Mouse (Mus musculus) kidney, embryonic 16.5 days (tissue): ENCODE data around the gene Abhd12. TPM values are rescaled to one million over a fixed set of nuclear protein-coding genes. Genes with fewer than 3 reads are reported as not detected.
A peak's percentile ranks its signal among the peaks of the same experiment; 100 is the strongest.

Source experiments
- ATAC-seq: fragments of 200-750 bp; cut with Nextera tagmentation; 2 replicates; pipeline ENCODE4 v1.8.0; 2017; ENCODE audit warnings: moderate TSS enrichment; ENCODE audit not compliant: low FRiP score, low TSS enrichment
- H3K27ac ChIP-seq: fragments of 300-500 bp; sonication (generic); 2 replicates; pipeline ENCODE4 v1.5.1; 2014; ENCODE audit warnings: low read length
- H3K27me3 ChIP-seq: fragments of 300-500 bp; sonication (generic); 2 replicates; pipeline ENCODE4 v1.6.1; 2014; ENCODE audit warnings: low read length, control low read depth, mixed read lengths; ENCODE audit not compliant: insufficient read depth
- H3K36me3 ChIP-seq: fragments of 300-500 bp; sonication (generic); 2 replicates; pipeline ENCODE4 v1.6.1; 2014; ENCODE audit warnings: low read length, control low read depth, mixed read lengths; ENCODE audit not compliant: insufficient read depth
- H3K4me1 ChIP-seq: fragments of 300-500 bp; sonication (generic); 2 replicates; pipeline ENCODE4 v1.6.1; 2014; ENCODE audit warnings: low read length, control low read depth, mixed read lengths; ENCODE audit not compliant: insufficient read depth
- H3K4me2 ChIP-seq: fragments of 300-500 bp; sonication (generic); replicated peaks from 2 replicates; pipeline ENCODE4 v1.6.1; 2014; ENCODE audit warnings: low read depth, low read length
- H3K4me3 ChIP-seq: fragments of 300-500 bp; sonication (generic); 2 replicates; pipeline ENCODE4 v1.5.1; 2014; ENCODE audit warnings: mild to moderate bottlenecking, low read length
- H3K9ac ChIP-seq: fragments of 300-500 bp; sonication (generic); replicated peaks from 2 replicates; pipeline ENCODE4 v1.6.1; 2014; ENCODE audit warnings: low read length
- H3K9me3 ChIP-seq: fragments of 300-500 bp; sonication (generic); 2 replicates; pipeline ENCODE4 v1.6.1; 2016; ENCODE audit warnings: low read length, control low read depth
- WGBS: fragments of 180-500 bp; shearing (Covaris S2); extraction: QIAGEN DNeasy Blood & Tissue Kit; methylation state at CpG from one replicate; pipeline ENCODE4 v1.1.7; 2014; 5-methylcytosine and 5-hydroxymethylcytosine counted together
- polyA plus RNA-seq: library from polyadenylated mRNA; unstranded; fragments of >200 nt; fragmentation: Nextera tagmentation; extraction: Ambion mirVana; gene quantifications from 2 replicates; pipeline ENCODE4 v1.2.1, GENCODE M21; 2015

The Abhd12 gene
- polyA plus RNA-seq, 1 experiment from 2014 or later, result 74.1 TPM

- H3K27me3 ChIP-seq, result no peaks in the 10 kb centered on the region
- no peak overlapping the region for H3K9ac ChIP-seq
- no peak overlapping the region for H3K27ac ChIP-seq
- no peak overlapping the region for H3K4me2 ChIP-seq
- WGBS, result 74% methylated on average over 12 of the region's 12 CpGs
- no peak overlapping the region for H3K4me3 ChIP-seq
- 0 out of 2 replicates have a peak, but pooled peaks cover 10% of the 10 kb centered on the region for H3K36me3 ChIP-seq
- no peaks in the 10 kb centered on the region for H3K9me3 ChIP-seq
- peak; percentile 55 for ATAC-seq
- H3K4me1 ChIP-seq, result no peaks in the 10 kb centered on the region
Observed at GRCm38 (mm10) chr2:150839686-150840471, 64.7 kb downstream of the Abhd12 start.

GRCm38 (mm10) chr2:150837781-150838180 is 66.8 kb downstream of the Abhd12 start:
- WGBS, result 91% methylated on average over 3 of the region's 3 CpGs
- H3K27ac ChIP-seq, result no peak overlapping the region
- H3K4me1 ChIP-seq, result no peaks in the 10 kb centered on the region
- no peak overlapping the region for H3K4me3 ChIP-seq
- H3K36me3 ChIP-seq, result peaks cover 14% of the 10 kb centered on the region; the same call in 1 of the 2 replicates
- H3K9ac ChIP-seq, result no peak overlapping the region
- no peaks in the 10 kb centered on the region for H3K27me3 ChIP-seq
- no peaks in the 10 kb centered on the region for H3K9me3 ChIP-seq
- H3K4me2 ChIP-seq, result no peak overlapping the region
- ATAC-seq, result no peak

- no peak for ATAC-seq
- H3K36me3 ChIP-seq, result peaks cover 23% of the 10 kb centered on the region
- 81% methylated on average over 15 of the region's 15 CpGs for WGBS
Observed at GRCm38 (mm10) chr2:150836906-150837305, 67.6 kb downstream of the Abhd12 start.

GRCm38 (mm10) chr2:150835975-150836374 is 68.6 kb downstream of the Abhd12 start:
- Histone ChIP-seq H3K4me1 (no peaks in the 10 kb centered on the region), H3K27ac (no peak overlapping the region), H3K4me3 (no peak overlapping the region), H3K4me2 (no peak overlapping the region), H3K9ac (no peak overlapping the region), H3K9me3 (no peaks in the 10 kb centered on the region), H3K36me3 (peaks cover 31% of the 10 kb centered on the region), H3K27me3 (no peaks in the 10 kb centered on the region)
- WGBS, result 93% methylated on average over 4 of the region's 4 CpGs
- no peak for ATAC-seq

More at GRCm38 (mm10) chr2:150836906-150837305, 67.6 kb downstream of the Abhd12 start:
- H3K27ac ChIP-seq, result no peak overlapping the region
- no peaks in the 10 kb centered on the region for H3K27me3 ChIP-seq
- no peak overlapping the region for H3K4me3 ChIP-seq
- no peaks in the 10 kb centered on the region for H3K9me3 ChIP-seq
- H3K9ac ChIP-seq, result no peak overlapping the region
- no peak overlapping the region for H3K4me2 ChIP-seq
- no peaks in the 10 kb centered on the region for H3K4me1 ChIP-seq

- no peaks in the 10 kb centered on the region for H3K4me1 ChIP-seq
- H3K27ac ChIP-seq, result no peak overlapping the region
- no peak overlapping the region for H3K4me3 ChIP-seq
- peaks cover 45% of the 10 kb centered on the region for H3K36me3 ChIP-seq
- H3K9me3 ChIP-seq, result no peaks in the 10 kb centered on the region
- 91% methylated on average over 7 of the region's 7 CpGs for WGBS
- no peak overlapping the region for H3K9ac ChIP-seq
- H3K27me3 ChIP-seq, result no peaks in the 10 kb centered on the region
- no peak for ATAC-seq
- no peak overlapping the region for H3K4me2 ChIP-seq
Observed at GRCm38 (mm10) chr2:150834616-150835015, 69.9 kb downstream of the Abhd12 start.

GRCm38 (mm10) chr2:150832029-150832428 is 72.5 kb downstream of the Abhd12 start:
- Histone ChIP-seq H3K36me3 (peaks cover 66% of the 10 kb centered on the region), H3K27me3 (no peaks in the 10 kb centered on the region)

GRCm38 (mm10) chr2:150830911-150831441 is 73.6 kb downstream of the Abhd12 start:
- ATAC-seq, result no peak
- WGBS, result 81% methylated on average over 3 of the region's 3 CpGs
- no peak overlapping the region for H3K9ac ChIP-seq
- H3K27me3 ChIP-seq, result no peaks in the 10 kb centered on the region
- peaks cover 64% of the 10 kb centered on the region for H3K36me3 ChIP-seq
- H3K4me1 ChIP-seq, result no peaks in the 10 kb centered on the region
- H3K4me3 ChIP-seq, result no peak overlapping the region
- no peak overlapping the region for H3K4me2 ChIP-seq
- no peak overlapping the region for H3K27ac ChIP-seq
- no peaks in the 10 kb centered on the region for H3K9me3 ChIP-seq

More at GRCm38 (mm10) chr2:150832029-150832428, 72.5 kb downstream of the Abhd12 start:
- Histone ChIP-seq H3K4me1 (no peaks in the 10 kb centered on the region), H3K9ac (no peak overlapping the region), H3K9me3 (no peaks in the 10 kb centered on the region), H3K4me2 (no peak overlapping the region), H3K27ac (no peak overlapping the region), H3K4me3 (no peak overlapping the region)
- ATAC-seq, result no peak
- WGBS, result 89% methylated on average over 7 of the region's 7 CpGs

- Histone ChIP-seq H3K9me3 (no peaks in the 10 kb centered on the region), H3K4me3 (no peak overlapping the region), H3K4me2 (no peak overlapping the region), H3K9ac (no peak overlapping the region), H3K27me3 (no peaks in the 10 kb centered on the region), H3K4me1 (no peaks in the 10 kb centered on the region), H3K36me3 (peaks cover 65% of the 10 kb centered on the region), H3K27ac (no peak overlapping the region)
- 89% methylated on average over 2 of the region's 2 CpGs for WGBS
- no peak for ATAC-seq
Observed at GRCm38 (mm10) chr2:150830011-150830410, 74.5 kb downstream of the Abhd12 start.

- H3K4me2 ChIP-seq, result no peak overlapping the region
- no peaks in the 10 kb centered on the region for H3K9me3 ChIP-seq
- no peak overlapping the region for H3K4me3 ChIP-seq
- no peaks in the 10 kb centered on the region for H3K4me1 ChIP-seq
- 77% methylated on average over 4 of the region's 4 CpGs for WGBS
- H3K9ac ChIP-seq, result no peak overlapping the region
- H3K27ac ChIP-seq, result no peak overlapping the region
- H3K36me3 ChIP-seq, result peaks cover 76% of the 10 kb centered on the region
- no peaks in the 10 kb centered on the region for H3K27me3 ChIP-seq
- ATAC-seq, result no peak
Observed at GRCm38 (mm10) chr2:150828654-150829053, 75.9 kb downstream of the Abhd12 start.

GRCm38 (mm10) chr2:150828164-150828563 is 76.4 kb downstream of the Abhd12 start:
- H3K36me3 ChIP-seq, result peaks cover 78% of the 10 kb centered on the region
- H3K4me3 ChIP-seq, result no peak overlapping the region
- ATAC-seq, result no peak
- H3K4me2 ChIP-seq, result no peak overlapping the region
- no peak overlapping the region for H3K27ac ChIP-seq
- WGBS, result 85% methylated on average over 3 of the region's 3 CpGs
- H3K4me1 ChIP-seq, result no peaks in the 10 kb centered on the region
- no peaks in the 10 kb centered on the region for H3K27me3 ChIP-seq
- no peak overlapping the region for H3K9ac ChIP-seq
- H3K9me3 ChIP-seq, result no peaks in the 10 kb centered on the region
